Mouse (Mus musculus) large intestine, adult 2 months (tissue): ENCODE measurements around the gene Aifm2. TPM values are rescaled to one million over a fixed set of nuclear protein-coding genes. Genes with fewer than 3 reads are reported as not detected.

ENCODE experiments used
- DNase-seq: peaks from one replicate; pipeline ENCODE4 v3.0.0-alpha.2; 2012; ENCODE audit warnings: low read depth, low spot score
- WGBS: fragments of 180-500 bp; shearing (Covaris S2); methylation state at CpG from one replicate; pipeline ENCODE4 v1.1.7; 2018; 5-methylcytosine and 5-hydroxymethylcytosine counted together
- polyA plus RNA-seq: library from polyadenylated mRNA; depleted of rRNA; stranded (reverse); fragments of >200 nt; gene quantifications from 2 replicates; pipeline ENCODE4 v1.2.3, GENCODE M21; 2012; rRNA removed

Gene Aifm2
- polyA plus RNA-seq, 1 experiment, result 9.8 TPM

GRCm38 (mm10) chr10:61757022-61757421 is 42.0 kb downstream of the Aifm2 start:
- WGBS, result 69% methylated on average over 14 of the region's 14 CpGs
- DNase-seq, result no peak

DNA sequence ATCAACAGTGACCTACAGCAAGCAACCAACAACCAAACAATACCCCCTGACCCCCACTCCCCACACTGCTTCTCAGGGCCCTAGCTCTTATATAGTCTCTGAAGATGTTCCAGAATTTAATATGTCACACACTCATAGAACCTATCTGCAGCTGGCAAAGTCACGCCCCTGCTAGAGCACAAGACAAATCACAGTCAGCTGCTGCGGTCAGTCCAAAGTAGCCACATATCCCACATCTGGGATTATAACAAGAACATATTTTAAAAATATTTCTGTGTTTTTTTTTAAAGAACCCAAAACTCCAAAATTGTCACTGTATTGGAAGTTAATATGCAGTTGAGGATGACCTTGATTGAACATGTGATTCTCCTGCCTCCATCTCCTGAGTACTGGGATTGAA is 43.8 kb downstream of the Aifm2 start:
- no peak for DNase-seq
- 91% methylated on average over 2 of the region's 2 CpGs for WGBS

DNA sequence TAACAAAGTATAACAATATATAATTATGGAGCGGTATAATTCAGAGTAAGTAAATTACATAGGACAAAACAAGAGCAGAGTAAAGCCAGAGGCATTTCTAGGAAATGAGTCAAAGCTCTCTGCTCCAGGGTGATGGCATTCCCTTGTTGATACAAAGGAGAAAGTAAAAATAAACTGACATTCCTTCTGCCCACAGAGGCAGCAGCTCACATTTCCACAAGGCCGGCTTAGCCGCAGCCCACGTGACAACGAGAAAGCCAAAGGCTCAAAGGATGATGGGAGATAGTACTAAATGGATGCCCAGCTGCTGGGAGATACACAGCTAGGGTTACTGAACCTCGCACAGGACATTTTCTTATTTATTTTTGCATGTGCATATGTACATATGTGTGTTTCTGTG is 44.8 kb downstream of the Aifm2 start:
- DNase-seq, result no peak
- 55% methylated on average over 6 of the region's 6 CpGs for WGBS

DNA sequence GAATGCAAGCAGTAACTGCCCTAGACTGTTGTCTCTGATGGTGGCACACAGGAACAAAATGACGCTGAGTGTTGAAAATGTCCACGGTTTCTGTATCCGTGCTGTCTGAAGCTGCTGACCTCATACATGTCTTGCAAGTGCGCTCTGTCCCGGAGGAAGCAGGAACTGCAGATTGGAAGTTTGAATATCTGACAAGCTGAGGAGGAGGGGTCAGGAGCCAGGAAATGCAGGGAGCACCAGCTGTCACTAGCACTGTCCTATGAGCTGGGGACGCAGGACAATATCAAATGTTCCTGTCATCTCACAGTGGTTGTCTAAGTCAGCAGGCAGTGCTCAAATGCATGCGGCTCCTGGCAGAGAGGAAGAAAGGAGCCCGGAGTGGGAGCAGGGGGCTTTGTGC is 49.6 kb downstream of the Aifm2 start:
- 65% methylated on average over 8 of the region's 8 CpGs for WGBS
- DNase-seq, result no peak

- DNase-seq, result no peak
- 69% methylated on average over 5 of the region's 5 CpGs for WGBS
Measured at GRCm38 (mm10) chr10:61765558-61765957, 50.5 kb downstream of the Aifm2 start.

- WGBS, result 27% methylated on average over 6 of the region's 6 CpGs
- no peak for DNase-seq
Measured at GRCm38 (mm10) chr10:61766806-61767205, 51.7 kb downstream of the Aifm2 start.

- 75% methylated on average over 8 of the region's 9 CpGs for WGBS
- no peak for DNase-seq
Measured at GRCm38 (mm10) chr10:61781461-61782128, 66.5 kb downstream of the Aifm2 start.

- 2% methylated on average over 71 of the region's 74 CpGs for WGBS
- DNase-seq, result no peak
Measured at GRCm38 (mm10) chr10:61782799-61783611, 67.9 kb downstream of the Aifm2 start.

- no peak for DNase-seq
Measured at GRCm38 (mm10) chr10:61783621-61784251, 68.7 kb downstream of the Aifm2 start, which contains the start of gene H2afy2. H2afy2 (minus strand) TSS chr10:61784147.

GRCm38 (mm10) chr10:61784414-61784813 is 69.4 kb downstream of the Aifm2 start:
- no peak for DNase-seq
- WGBS, result 46% methylated on average over 10 of the region's 10 CpGs

More at GRCm38 (mm10) chr10:61783621-61784251, 68.7 kb downstream of the Aifm2 start, which contains the start of gene H2afy2:
- WGBS, result 1% methylated on average over 50 of the region's 50 CpGs

- 78% methylated on average over 10 of the region's 10 CpGs for WGBS
- DNase-seq, result no peak
Measured at GRCm38 (mm10) chr10:61787541-61788313, 72.7 kb downstream of the Aifm2 start.

- WGBS, result 93% methylated on average over 5 of the region's 5 CpGs
- no peak for DNase-seq
Measured at GRCm38 (mm10) chr10:61788499-61788898, 73.4 kb downstream of the Aifm2 start.

Other genes starting within 250 kb of the Aifm2 start
- 7.8 and 9.2 TPM in 2 replicates for gene Lrrc20, start 239.5 kb upstream of the Aifm2 start, polyA plus RNA-seq
- not detected in 2 replicates for gene Npffr1, start 119.8 kb upstream of the Aifm2 start, polyA plus RNA-seq
- gene Ppa1, start 66.7 kb upstream of the Aifm2 start, polyA plus RNA-seq, result 79.4 and 101 TPM in 2 replicates
- gene Sar1a, start 35.0 kb upstream of the Aifm2 start, polyA plus RNA-seq, result 51.1 and 51.8 TPM in 2 replicates
- gene Tysnd1, start 19.7 kb upstream of the Aifm2 start, polyA plus RNA-seq, result 51.2 and 57.9 TPM in 2 replicates
- 2.3 and 2.4 TPM in 2 replicates for gene H2afy2, start 68.9 kb downstream of the Aifm2 start, polyA plus RNA-seq